Mouse (Mus musculus): ENCODE results near the gene Fam20b.

DNA sequence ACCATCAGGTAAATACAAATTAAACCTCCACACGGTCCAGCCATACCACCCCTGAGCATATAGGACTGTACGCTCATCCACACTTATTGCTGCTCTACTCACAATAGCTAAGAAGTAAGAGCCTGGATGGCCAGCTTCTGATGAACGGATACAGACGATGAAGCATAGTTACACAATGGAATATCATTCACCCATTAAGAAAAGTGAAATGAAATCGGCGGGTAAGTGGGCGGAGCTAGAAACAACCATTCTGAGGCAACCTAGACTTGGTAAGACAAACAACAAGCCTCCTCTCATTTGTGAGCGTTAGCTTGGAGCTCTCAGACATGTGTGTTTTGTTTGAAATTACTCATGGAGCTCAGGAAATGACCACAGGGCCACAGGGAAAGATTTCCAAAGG is 53.1 kb downstream of the Fam20b start:
- no peak for TF ChIP-seq POLR2A (IDR thresholded peaks at IDR 0.05; ENCODE audit: borderline replicate concordance, low read depth, low read length)
- TF ChIP-seq CTCF (IDR thresholded peaks at IDR 0.05; ENCODE audit: low read depth, low read length), result no peak
